Mouse (Mus musculus) limb, embryonic 11.5 days (tissue): ENCODE results near the gene Atg5. TPM values are rescaled to one million over a fixed set of nuclear protein-coding genes. Genes with fewer than 3 reads are reported as not detected.

Source experiments
- ATAC-seq: fragments of 200-750 bp; cut with Nextera tagmentation; 2 replicates; pipeline ENCODE4 v1.8.0; 2017; ENCODE audit warnings: low read depth; ENCODE audit not compliant: insufficient number of reproducible peaks, low FRiP score, low TSS enrichment
- DNase-seq: peaks from one replicate; pipeline ENCODE4 v3.0.0-alpha.2; 2015; ENCODE audit warnings: low spot score
- H3K27ac ChIP-seq: fragments of 300-500 bp; sonication (generic); replicated peaks from 2 replicates; pipeline ENCODE4 v1.5.1; 2014; ENCODE audit warnings: low read depth, mild to moderate bottlenecking, low read length
- H3K27me3 ChIP-seq: fragments of 300-500 bp; sonication (generic); 2 replicates; pipeline ENCODE4 v1.6.1; 2014; ENCODE audit warnings: mild to moderate bottlenecking, low read length, mixed read lengths; ENCODE audit not compliant: control insufficient read depth, insufficient read depth
- H3K36me3 ChIP-seq: fragments of 300-500 bp; sonication (generic); 2 replicates; pipeline ENCODE4 v1.6.1; 2014; ENCODE audit warnings: mild to moderate bottlenecking, low read length, moderate library complexity, mixed read lengths; ENCODE audit not compliant: control insufficient read depth, insufficient read depth
- H3K4me1 ChIP-seq: fragments of 300-500 bp; sonication (generic); 2 replicates; pipeline ENCODE4 v1.6.1; 2014; ENCODE audit warnings: low read length, mixed read lengths; ENCODE audit not compliant: control insufficient read depth, insufficient read depth
- H3K4me2 ChIP-seq: fragments of 300-500 bp; sonication (generic); 2 replicates; pipeline ENCODE4 v1.6.1; 2014; ENCODE audit warnings: low read depth, mild to moderate bottlenecking, moderate library complexity; ENCODE audit not compliant: severe bottlenecking
- H3K4me3 ChIP-seq: fragments of 300-500 bp; sonication (generic); 2 replicates; pipeline ENCODE4 v1.5.1; 2014; ENCODE audit warnings: low read depth, low read length
- H3K9ac ChIP-seq: fragments of 300-500 bp; sonication (generic); 2 replicates; pipeline ENCODE4 v1.6.1; 2014; ENCODE audit warnings: mild to moderate bottlenecking, low read length
- H3K9me3 ChIP-seq: fragments of 300-500 bp; sonication (generic); 2 replicates; pipeline ENCODE4 v1.6.1; 2016; ENCODE audit warnings: low read length; ENCODE audit not compliant: control insufficient read depth
- WGBS: fragments of 180-500 bp; shearing (Covaris S2); extraction: QIAGEN DNeasy Blood & Tissue Kit; methylation state at CpG from one replicate; pipeline ENCODE4 v1.1.7; 2014; 5-methylcytosine and 5-hydroxymethylcytosine counted together
- polyA plus RNA-seq: library from polyadenylated mRNA; unstranded; fragments of >200 nt; fragmentation: Nextera tagmentation; extraction: Ambion mirVana; gene quantifications from 2 replicates; pipeline ENCODE4 v1.2.1, GENCODE M21; 2014

The Atg5 gene
- polyA plus RNA-seq, 1 experiment from 2014 or later, result 65.3 TPM

DNA sequence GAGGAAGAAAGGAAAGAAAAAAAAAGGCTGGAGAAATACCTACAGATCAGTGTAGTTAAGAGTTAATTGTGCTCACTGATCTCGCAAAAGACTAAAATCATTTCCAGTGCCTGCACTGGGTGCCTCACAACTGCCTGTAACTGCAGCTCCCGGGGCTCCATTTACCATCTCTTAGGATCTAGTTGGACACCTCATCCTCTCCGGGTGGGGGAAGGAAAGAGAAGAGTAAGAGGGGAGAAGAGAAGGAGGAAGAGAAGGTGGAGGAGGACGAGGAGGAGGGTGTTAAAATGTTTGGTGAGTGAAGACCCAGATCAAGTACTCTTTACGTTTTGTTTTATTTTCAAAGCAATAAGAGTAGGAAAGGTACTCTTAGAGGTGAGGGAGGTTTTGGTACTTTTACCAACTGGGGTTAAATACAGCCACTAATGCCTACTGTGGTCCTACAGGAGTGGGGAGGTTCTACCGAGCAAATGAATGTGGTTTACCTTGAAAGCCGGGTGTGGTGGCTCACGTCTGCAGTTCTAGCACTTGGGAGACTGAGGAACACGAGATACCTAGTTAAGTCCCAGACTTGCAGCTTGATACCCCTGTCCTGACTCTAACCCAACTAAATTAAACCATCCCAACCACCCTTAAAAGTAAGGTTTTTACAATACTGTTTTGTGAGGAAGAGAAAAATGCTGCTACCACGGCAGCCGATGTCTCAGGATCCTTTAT is 574 bp upstream of the Atg5 start:
- peaks cover 7% of the 10 kb centered on the region for H3K4me1 ChIP-seq
- no peak for DNase-seq
- H3K9ac ChIP-seq, result peak overlapping the region; percentile 88
- H3K4me2 ChIP-seq, result peak overlapping the region; percentile 56
- no peaks in the 10 kb centered on the region for H3K9me3 ChIP-seq
- peak overlapping the region; percentile 91 for H3K4me3 ChIP-seq
- no peaks in the 10 kb centered on the region for H3K36me3 ChIP-seq
- WGBS, result 11% methylated on average over 11 of the region's 11 CpGs
- no peaks in the 10 kb centered on the region for H3K27me3 ChIP-seq
- no peak for ATAC-seq
- H3K27ac ChIP-seq, result no peak overlapping the region

- no peak overlapping the region for H3K9ac ChIP-seq
- 70% methylated on average over 2 of the region's 2 CpGs for WGBS
Observed at GRCm38 (mm10) chr10:44269211-44269610, 1.1 kb downstream of the Atg5 start.

DNA sequence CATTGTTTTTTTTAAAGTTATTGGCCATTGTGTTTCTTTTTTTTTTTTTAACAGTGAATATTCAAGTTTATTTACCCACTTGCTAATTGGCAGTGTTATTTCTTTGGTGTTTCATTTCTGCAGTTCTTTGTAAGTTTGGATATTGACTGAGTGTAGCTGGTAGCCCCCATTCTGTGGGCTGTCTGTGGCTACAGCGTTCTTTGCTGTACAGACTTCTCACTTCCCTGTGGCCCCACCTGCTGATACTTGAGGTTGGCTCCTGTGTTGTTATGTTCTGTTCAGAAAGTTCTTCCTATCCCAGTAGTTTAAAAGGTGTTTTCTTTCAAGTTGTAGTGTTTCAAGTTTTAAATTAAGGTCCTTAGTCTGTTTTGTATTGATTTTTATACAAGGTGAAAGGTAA is 14.2 kb downstream of the Atg5 start:
- Histone ChIP-seq H3K27ac (no peak overlapping the region), H3K4me3 (no peak overlapping the region), H3K9ac (no peak overlapping the region), H3K36me3 (peaks cover 3% of the 10 kb centered on the region; the same call in 1 of the 2 replicates), H3K4me1 (no peaks in the 10 kb centered on the region), H3K9me3 (no peaks in the 10 kb centered on the region), H3K4me2 (no peak overlapping the region), H3K27me3 (no peaks in the 10 kb centered on the region)
- ATAC-seq, result no peak
- DNase-seq, result no peak
- 93% methylated on average over 1 of the region's 1 CpGs for WGBS

More at GRCm38 (mm10) chr10:44269211-44269610, 1.1 kb downstream of the Atg5 start:
- DNase-seq, result no peak
- Histone ChIP-seq H3K4me2 (peak overlapping the region; percentile 56), H3K27me3 (no peaks in the 10 kb centered on the region), H3K9me3 (no peaks in the 10 kb centered on the region), H3K36me3 (no peaks in the 10 kb centered on the region), H3K4me1 (peaks cover 7% of the 10 kb centered on the region), H3K27ac (no peak overlapping the region), H3K4me3 (peak overlapping the region; percentile 91)
- ATAC-seq, result no peak

DNA sequence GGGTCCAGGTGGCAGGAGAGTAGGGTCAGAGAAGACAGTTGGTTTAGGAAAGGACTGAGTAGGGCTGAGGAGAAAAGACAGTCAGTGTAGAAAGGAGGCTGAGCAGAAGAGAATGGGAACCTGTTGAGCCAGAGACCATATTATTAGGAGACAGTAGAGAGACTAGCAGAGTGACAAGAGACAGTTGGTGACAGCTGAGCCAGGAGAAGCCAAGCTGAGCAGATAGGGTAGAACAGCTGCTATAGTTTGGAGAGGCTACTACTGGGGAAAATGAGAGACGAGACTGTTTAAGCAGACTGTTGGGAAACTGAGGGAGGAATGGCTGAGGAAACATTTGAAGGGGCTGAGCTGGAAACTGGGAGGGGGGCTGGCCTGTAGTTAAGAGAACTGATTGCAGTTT is 16.9 kb downstream of the Atg5 start:
- DNase-seq (no peak), ATAC-seq (no peak)
- Histone ChIP-seq H3K4me1 (no peaks in the 10 kb centered on the region), H3K9ac (no peak overlapping the region), H3K9me3 (no peaks in the 10 kb centered on the region), H3K36me3 (peaks cover 3% of the 10 kb centered on the region; the same call in 1 of the 2 replicates), H3K27me3 (no peaks in the 10 kb centered on the region), H3K4me3 (no peak overlapping the region), H3K4me2 (no peak overlapping the region), H3K27ac (no peak overlapping the region)
- WGBS, result 72% methylated on average over 1 of the region's 1 CpGs

- H3K4me2 ChIP-seq, result no peak overlapping the region
- H3K4me1 ChIP-seq, result no peaks in the 10 kb centered on the region
- peaks cover 3% of the 10 kb centered on the region; the same call in 1 of the 2 replicates for H3K36me3 ChIP-seq
- DNase-seq, result no peak
- H3K27me3 ChIP-seq, result no peaks in the 10 kb centered on the region
- WGBS, result 92% methylated on average over 4 of the region's 4 CpGs
- no peak overlapping the region for H3K4me3 ChIP-seq
- no peaks in the 10 kb centered on the region for H3K9me3 ChIP-seq
- ATAC-seq, result no peak
- H3K9ac ChIP-seq, result no peak overlapping the region
- H3K27ac ChIP-seq, result no peak overlapping the region
Observed at GRCm38 (mm10) chr10:44285935-44286334, 17.8 kb downstream of the Atg5 start.

- Histone ChIP-seq H3K4me2 (no peak overlapping the region), H3K36me3 (peaks cover 3% of the 10 kb centered on the region; the same call in 1 of the 2 replicates), H3K27me3 (no peaks in the 10 kb centered on the region), H3K4me1 (no peaks in the 10 kb centered on the region), H3K9ac (no peak overlapping the region), H3K4me3 (no peak overlapping the region), H3K9me3 (no peaks in the 10 kb centered on the region), H3K27ac (no peak overlapping the region)
- 89% methylated on average over 2 of the region's 2 CpGs for WGBS
- DNase-seq (no peak), ATAC-seq (no peak)
Observed at GRCm38 (mm10) chr10:44290876-44291275, 22.7 kb downstream of the Atg5 start.

- Histone ChIP-seq H3K4me2 (no peak overlapping the region), H3K36me3 (no peaks in the 10 kb centered on the region), H3K9me3 (no peaks in the 10 kb centered on the region), H3K27ac (no peak overlapping the region), H3K4me1 (no peaks in the 10 kb centered on the region), H3K27me3 (no peaks in the 10 kb centered on the region), H3K9ac (no peak overlapping the region), H3K4me3 (no peak overlapping the region)
- 71% methylated on average over 3 of the region's 3 CpGs for WGBS
- DNase-seq, result no peak
- ATAC-seq, result no peak
Observed at GRCm38 (mm10) chr10:44292205-44292604, 24.0 kb downstream of the Atg5 start.

- no peaks in the 10 kb centered on the region for H3K4me1 ChIP-seq
- DNase-seq, result no peak
- no peak for ATAC-seq
- no peak overlapping the region for H3K27ac ChIP-seq
- no peak overlapping the region for H3K4me2 ChIP-seq
- no peaks in the 10 kb centered on the region; the same call in 1 of the 2 replicates for H3K36me3 ChIP-seq
- 89% methylated on average over 9 of the region's 9 CpGs for WGBS
- no peak overlapping the region for H3K9ac ChIP-seq
- H3K27me3 ChIP-seq, result no peaks in the 10 kb centered on the region
- H3K4me3 ChIP-seq, result no peak overlapping the region
- no peaks in the 10 kb centered on the region for H3K9me3 ChIP-seq
Observed at GRCm38 (mm10) chr10:44299165-44299564, 31.0 kb downstream of the Atg5 start.

DNA sequence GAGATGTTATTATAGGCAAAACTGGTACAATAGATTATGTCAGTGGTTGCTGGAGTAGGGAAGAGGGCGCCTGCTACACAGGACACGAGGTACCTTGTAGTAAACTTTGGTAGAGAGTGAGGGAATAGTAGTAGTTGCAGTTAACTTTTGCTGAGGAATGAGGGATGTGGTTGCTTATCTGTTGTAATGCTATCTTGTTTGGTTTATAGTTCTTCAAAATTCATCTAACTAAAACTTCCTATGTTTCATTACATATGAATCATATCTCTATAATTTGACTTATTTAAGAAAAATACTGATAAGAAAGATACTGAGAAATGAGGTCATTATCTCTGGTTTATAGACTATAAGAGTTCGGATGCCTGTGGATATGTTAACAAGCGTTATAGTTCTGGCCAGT is 31.9 kb downstream of the Atg5 start:
- ATAC-seq (no peak), DNase-seq (no peak)
- Histone ChIP-seq H3K27ac (no peak overlapping the region), H3K4me3 (no peak overlapping the region), H3K9ac (no peak overlapping the region), H3K9me3 (no peaks in the 10 kb centered on the region), H3K36me3 (no peaks in the 10 kb centered on the region; the same call in 1 of the 2 replicates), H3K4me2 (no peak overlapping the region), H3K27me3 (no peaks in the 10 kb centered on the region), H3K4me1 (no peaks in the 10 kb centered on the region)
- WGBS, result 93% methylated on average over 4 of the region's 4 CpGs
